Mouse (Mus musculus): ENCODE data around the gene Chrna3. TPM values are rescaled to one million over a fixed set of nuclear protein-coding genes. Genes with fewer than 3 reads are reported as not detected.

The Chrna3 gene
- polyA plus RNA-seq, 1 experiment from 2014 or later, result 0.08 TPM

DNA sequence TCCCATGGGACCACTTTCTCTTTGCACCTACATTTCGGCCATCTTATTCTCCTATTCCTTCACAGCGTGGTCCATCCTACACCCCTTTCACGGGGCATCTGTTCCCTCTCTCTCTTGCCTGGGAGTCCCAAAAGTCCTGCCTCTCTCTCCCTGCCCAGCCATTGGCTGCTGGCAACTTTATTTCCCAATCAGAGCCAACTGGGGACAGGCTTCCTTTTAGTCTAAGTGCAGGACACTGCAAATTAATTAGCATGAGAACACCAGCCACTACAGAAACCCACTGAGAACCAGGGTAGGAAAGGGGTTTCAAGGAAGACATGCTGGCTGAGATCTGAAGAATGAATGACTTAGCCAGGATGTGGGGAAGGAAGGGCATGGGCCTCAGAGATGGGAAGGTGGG, 32.0 kb downstream of the Chrna3 start:
- no peaks in the 10 kb centered on the region for H3K9me3 ChIP-seq
- no peak overlapping the region for H3K4me3 ChIP-seq (replicated peaks)
- no peak overlapping the region for H3K9ac ChIP-seq (replicated peaks)
- H3K27ac ChIP-seq, result no peak overlapping the region
- ATAC-seq (ENCODE audit: insufficient number of reproducible peaks, insufficient read depth, low FRiP score, low TSS enrichment, low read depth), result no peak
- H3K4me2 ChIP-seq, result no peak overlapping the region
- no peaks in the 10 kb centered on the region for H3K36me3 ChIP-seq
- no peaks in the 10 kb centered on the region for H3K27me3 ChIP-seq
- H3K4me1 ChIP-seq (replicated peaks), result no peaks in the 10 kb centered on the region
- 47% methylated on average over 3 of the region's 3 CpGs for WGBS

DNA sequence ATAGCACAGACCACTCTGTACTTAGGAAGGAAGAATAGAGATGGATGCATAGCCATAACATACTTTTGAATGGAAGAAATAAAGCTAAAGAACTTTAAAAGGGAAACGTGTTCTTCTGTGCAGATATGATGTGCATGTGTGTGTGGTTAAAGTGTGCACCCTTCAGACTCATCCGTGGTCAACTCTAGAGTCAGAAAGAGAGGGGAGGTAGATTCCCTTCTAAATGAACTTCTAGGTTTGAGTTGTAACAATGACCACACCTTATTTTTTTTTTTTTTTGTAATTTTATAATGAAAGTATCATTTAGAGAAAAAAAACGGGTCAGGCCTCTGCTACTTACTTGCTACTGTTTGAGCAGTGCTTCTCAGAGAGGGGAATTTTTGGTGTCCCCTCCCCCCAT, 36.0 kb downstream of the Chrna3 start:
- H3K4me2 ChIP-seq, result no peak overlapping the region
- no peak overlapping the region for H3K4me3 ChIP-seq (replicated peaks)
- H3K27me3 ChIP-seq, result no peaks in the 10 kb centered on the region
- H3K36me3 ChIP-seq, result no peaks in the 10 kb centered on the region
- no peak overlapping the region for H3K9ac ChIP-seq (replicated peaks)
- 82% methylated on average over 3 of the region's 3 CpGs for WGBS
- no peak overlapping the region for H3K27ac ChIP-seq
- no peaks in the 10 kb centered on the region for H3K9me3 ChIP-seq
- ATAC-seq (ENCODE audit: insufficient number of reproducible peaks, insufficient read depth, low FRiP score, low TSS enrichment, low read depth), result no peak
- no peaks in the 10 kb centered on the region for H3K4me1 ChIP-seq (replicated peaks)

GRCm38 (mm10) chr9:54982401-54982800, 44.0 kb downstream of the Chrna3 start:
- H3K36me3 ChIP-seq, result no peaks in the 10 kb centered on the region
- H3K4me1 ChIP-seq (replicated peaks), result peaks cover 9% of the 10 kb centered on the region
- no peaks in the 10 kb centered on the region for H3K9me3 ChIP-seq
- no peak overlapping the region for H3K27ac ChIP-seq
- ATAC-seq (ENCODE audit: insufficient number of reproducible peaks, insufficient read depth, low FRiP score, low TSS enrichment, low read depth), result no peak
- peak overlapping the region; percentile 64 for H3K4me3 ChIP-seq (replicated peaks)
- peaks cover 46% of the 10 kb centered on the region for H3K27me3 ChIP-seq
- WGBS, result 5% methylated on average over 7 of the region's 7 CpGs
- H3K9ac ChIP-seq (replicated peaks), result no peak overlapping the region
- H3K4me2 ChIP-seq, result peak overlapping the region; percentile 86

GRCm38 (mm10) chr9:54981291-54982191, 44.8 kb downstream of the Chrna3 start:
- H3K27ac ChIP-seq, result no peak overlapping the region

DNA sequence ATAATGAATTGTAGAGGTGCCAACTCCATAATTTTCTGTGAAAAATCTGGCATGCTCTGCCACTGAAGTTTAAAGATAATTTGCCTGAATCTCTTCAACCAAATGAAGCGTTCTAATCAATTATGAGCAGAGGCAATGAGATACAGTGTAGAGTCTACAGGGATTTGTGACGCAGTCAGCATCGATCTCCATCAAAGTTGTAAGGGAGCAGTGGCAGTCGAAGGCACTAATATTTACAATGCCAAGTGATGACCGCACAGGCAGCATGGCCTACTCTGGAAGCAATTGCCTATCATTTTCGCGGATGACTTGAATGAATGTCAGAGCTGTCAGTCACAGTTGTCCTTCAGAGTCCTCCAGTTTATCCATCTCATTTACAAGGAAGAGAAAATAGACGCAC, 45.7 kb downstream of the Chrna3 start, which contains the start of gene Chrna5:
Gene Chrna5, plus strand, starts transcription at position 207 of the 400 bp plus-strand sequence.
- Histone ChIP-seq H3K27ac (no peak within 1 kb of the TSS), H3K4me1 (replicated peaks) (peaks cover 9% of the 10 kb centered on the region), H3K27me3 (peaks cover 46% of the 10 kb centered on the region), H3K9ac (replicated peaks) (peak within 1 kb of the TSS; percentile 42), H3K36me3 (no peaks in the 10 kb centered on the region), H3K9me3 (no peaks in the 10 kb centered on the region), H3K4me3 (replicated peaks) (peak within 1 kb of the TSS; percentile 64), H3K4me2 (peak within 1 kb of the TSS; percentile 86)
- no peak for ATAC-seq (ENCODE audit: insufficient number of reproducible peaks, insufficient read depth, low FRiP score, low TSS enrichment, low read depth)
- WGBS, result 68% methylated on average over 8 of the region's 8 CpGs

More at GRCm38 (mm10) chr9:54981291-54982191, 44.8 kb downstream of the Chrna3 start:
- Histone ChIP-seq H3K4me2 (peak overlapping the region; percentile 86), H3K9ac (replicated peaks) (peak overlapping the region; percentile 42), H3K36me3 (no peaks in the 10 kb centered on the region), H3K4me1 (replicated peaks) (peaks cover 9% of the 10 kb centered on the region), H3K9me3 (no peaks in the 10 kb centered on the region), H3K4me3 (replicated peaks) (peak overlapping the region; percentile 64), H3K27me3 (peaks cover 46% of the 10 kb centered on the region)
- ATAC-seq (ENCODE audit: insufficient number of reproducible peaks, insufficient read depth, low FRiP score, low TSS enrichment, low read depth), result peak; percentile 68
- under 1% methylated on average over 81 of the region's 85 CpGs for WGBS

DNA sequence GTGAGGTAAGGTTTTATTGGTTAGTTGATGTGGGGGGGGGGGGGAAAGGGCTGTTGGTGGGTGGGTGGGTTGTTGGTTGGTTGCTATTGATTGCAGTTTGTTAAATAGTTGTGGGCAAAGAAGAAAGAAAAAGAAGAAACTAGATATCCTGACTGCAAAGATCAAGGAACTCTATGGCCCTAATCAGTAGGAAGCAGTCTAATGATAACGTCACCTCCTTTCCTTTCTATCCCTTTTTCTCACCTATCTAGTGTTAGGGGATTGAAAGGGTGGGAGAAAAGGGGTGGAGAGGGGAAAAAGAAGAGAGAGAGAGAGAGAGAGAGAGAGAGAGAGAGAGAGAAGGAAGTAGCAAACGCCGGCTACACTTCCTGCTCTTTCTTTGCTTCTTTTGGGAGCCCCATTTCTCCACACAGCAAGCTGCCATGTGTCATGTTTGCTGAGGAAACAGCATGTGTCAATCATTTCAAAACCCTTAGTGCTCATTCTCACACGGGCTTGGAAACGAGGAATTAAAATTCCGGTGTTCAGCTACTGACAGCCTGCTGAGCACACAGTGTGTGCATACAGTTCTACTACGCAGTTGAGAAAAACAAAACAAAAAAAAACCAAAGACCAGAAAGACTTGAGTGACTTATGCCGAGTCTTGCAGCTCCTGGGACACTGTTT, 56.3 kb downstream of the Chrna3 start:
- H3K9me3 ChIP-seq, result no peaks in the 10 kb centered on the region; the same call in 1 of the 2 replicates
- H3K4me2 ChIP-seq, result no peak overlapping the region
- H3K4me3 ChIP-seq (replicated peaks), result no peak overlapping the region
- no peaks in the 10 kb centered on the region for H3K36me3 ChIP-seq
- H3K27me3 ChIP-seq, result no peaks in the 10 kb centered on the region
- no peaks in the 10 kb centered on the region for H3K4me1 ChIP-seq (replicated peaks)
- 67% methylated on average over 8 of the region's 8 CpGs for WGBS
- no peak overlapping the region for H3K9ac ChIP-seq (replicated peaks)
- H3K27ac ChIP-seq, result no peak overlapping the region
- ATAC-seq (ENCODE audit: insufficient number of reproducible peaks, insufficient read depth, low FRiP score, low TSS enrichment, low read depth), result no peak

- no peak overlapping the region for H3K9ac ChIP-seq (replicated peaks)
- ATAC-seq (ENCODE audit: insufficient number of reproducible peaks, insufficient read depth, low FRiP score, low TSS enrichment, low read depth), result no peak
- H3K4me3 ChIP-seq (replicated peaks), result no peak overlapping the region
- no peaks in the 10 kb centered on the region for H3K4me1 ChIP-seq (replicated peaks)
- H3K27ac ChIP-seq, result no peak overlapping the region
- no peak overlapping the region for H3K4me2 ChIP-seq
- peaks cover 15% of the 10 kb centered on the region for H3K36me3 ChIP-seq
- no peaks in the 10 kb centered on the region for H3K27me3 ChIP-seq
- peaks cover 7% of the 10 kb centered on the region; the same call in 1 of the 2 replicates for H3K9me3 ChIP-seq
Observed at GRCm38 (mm10) chr9:54963669-54964068, 62.7 kb downstream of the Chrna3 start.

DNA sequence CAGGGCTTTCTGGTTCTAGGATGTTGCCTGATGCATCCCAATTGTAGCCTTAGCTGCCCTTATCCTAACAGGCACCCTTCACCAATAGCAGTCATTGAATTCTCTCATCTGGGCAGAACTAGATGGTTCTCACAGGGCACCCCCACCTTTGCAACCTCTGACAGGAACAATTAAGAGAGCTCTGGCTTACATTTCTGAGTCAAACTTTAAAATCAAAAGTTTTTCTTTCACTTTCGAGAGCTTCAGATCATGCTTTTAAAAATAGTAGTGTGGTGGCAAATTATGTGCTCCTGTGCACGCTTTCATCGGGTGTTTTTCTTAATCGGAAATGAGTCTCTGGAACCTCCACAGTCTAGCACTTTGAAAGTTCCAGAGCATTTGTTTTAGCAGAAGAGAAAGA, 65.3 kb downstream of the Chrna3 start:
- H3K9me3 ChIP-seq, result peaks cover 7% of the 10 kb centered on the region; the same call in 1 of the 2 replicates
- H3K27me3 ChIP-seq, result no peaks in the 10 kb centered on the region
- 94% methylated on average over 4 of the region's 4 CpGs for WGBS
- no peak for ATAC-seq (ENCODE audit: insufficient number of reproducible peaks, insufficient read depth, low FRiP score, low TSS enrichment, low read depth)
- H3K36me3 ChIP-seq, result peaks cover 39% of the 10 kb centered on the region
- H3K4me1 ChIP-seq (replicated peaks), result no peaks in the 10 kb centered on the region
- no peak overlapping the region for H3K4me2 ChIP-seq
- H3K27ac ChIP-seq, result no peak overlapping the region
- H3K4me3 ChIP-seq (replicated peaks), result no peak overlapping the region
- H3K9ac ChIP-seq (replicated peaks), result no peak overlapping the region

Other genes starting within 250 kb of the Chrna3 start
- gene Ireb2, start 162.8 kb downstream of the Chrna3 start, polyA plus RNA-seq (2016; fragmentation: Nextera tagmentation; extraction: Ambion mirVana), result 53.2 and 55.9 TPM in 2 replicates
- gene Hykk, start 109.3 kb downstream of the Chrna3 start, polyA plus RNA-seq (2016; fragmentation: Nextera tagmentation; extraction: Ambion mirVana), result 6.3 and 7.6 TPM in 2 replicates
- 311 and 312 TPM in 2 replicates for gene Psma4, start 75.8 kb downstream of the Chrna3 start, polyA plus RNA-seq (2016; fragmentation: Nextera tagmentation; extraction: Ambion mirVana)
- 1.2 and 1.4 TPM in 2 replicates for gene AY074887, start 75.6 kb downstream of the Chrna3 start, polyA plus RNA-seq (2016; fragmentation: Nextera tagmentation; extraction: Ambion mirVana)
- 0.96 and 1.1 TPM in 2 replicates for gene Chrna5, start 45.7 kb downstream of the Chrna3 start, polyA plus RNA-seq (2016; fragmentation: Nextera tagmentation; extraction: Ambion mirVana)
- 0.13 TPM in 1 of 2 replicates, not detected in the other for gene Chrnb4, start 22.2 kb upstream of the Chrna3 start, polyA plus RNA-seq (2016; fragmentation: Nextera tagmentation; extraction: Ambion mirVana)
- 45.1 and 48.3 TPM in 2 replicates for gene Ube2q2, start 122.3 kb upstream of the Chrna3 start, polyA plus RNA-seq (2016; fragmentation: Nextera tagmentation; extraction: Ambion mirVana)
- gene Fbxo22, start 182.4 kb upstream of the Chrna3 start, polyA plus RNA-seq (2016; fragmentation: Nextera tagmentation; extraction: Ambion mirVana), result 71.5 and 73.6 TPM in 2 replicates

All from limb, embryonic 12.5 days (tissue).